Mouse (Mus musculus) stomach, postnatal 0 days (tissue): ENCODE data around the gene Klrg2. TPM values are rescaled to one million over a fixed set of nuclear protein-coding genes. Genes with fewer than 3 reads are reported as not detected.

Experiments
- ATAC-seq: fragments of 200-750 bp; cut with Nextera tagmentation; 2 replicates; pipeline ENCODE4 v1.8.0; 2017; ENCODE audit not compliant: low FRiP score, low TSS enrichment
- DNase-seq: peaks from one replicate; pipeline ENCODE4 v3.0.0-alpha.2; 2016; ENCODE audit warnings: low spot score
- H3K27ac ChIP-seq: fragments of 300-500 bp; sonication (generic); replicated peaks from 2 replicates; pipeline ENCODE4 v1.5.1; 2014; ENCODE audit warnings: mild to moderate bottlenecking, control low read depth
- H3K27me3 ChIP-seq: fragments of 300-500 bp; sonication (generic); 2 replicates; pipeline ENCODE4 v1.6.1; 2014; ENCODE audit warnings: low read length; ENCODE audit not compliant: control insufficient read depth, insufficient read depth
- H3K36me3 ChIP-seq: fragments of 300-500 bp; sonication (generic); 2 replicates; pipeline ENCODE4 v1.6.1; 2014; ENCODE audit warnings: low read length, mixed read lengths; ENCODE audit not compliant: control insufficient read depth, insufficient read depth
- H3K4me1 ChIP-seq: fragments of 300-500 bp; sonication (generic); replicated peaks from 2 replicates; pipeline ENCODE4 v1.6.1; 2014; ENCODE audit warnings: antibody characterized with exemption; ENCODE audit not compliant: control insufficient read depth, insufficient read depth
- H3K4me2 ChIP-seq: fragments of 300-500 bp; sonication (generic); replicated peaks from 2 replicates; pipeline ENCODE4 v1.6.1; 2014; ENCODE audit warnings: low read depth, mild to moderate bottlenecking, control low read depth, moderate library complexity
- H3K4me3 ChIP-seq: fragments of 300-500 bp; sonication (generic); 2 replicates; pipeline ENCODE4 v1.5.1; 2014; ENCODE audit warnings: low read depth, low read length, control low read depth
- H3K9ac ChIP-seq: fragments of 300-500 bp; sonication (generic); 2 replicates; pipeline ENCODE4 v1.6.1; 2014; ENCODE audit warnings: mild to moderate bottlenecking, low read length, control low read depth, mixed read lengths
- H3K9me3 ChIP-seq: fragments of 300-500 bp; sonication (generic); 2 replicates; pipeline ENCODE4 v1.6.1; 2016; ENCODE audit warnings: low read length; ENCODE audit not compliant: control insufficient read depth
- CTCF ChIP-seq: IDR thresholded peaks from 2 replicates; pipeline ENCODE4 v1.5.1; 2016; ENCODE audit warnings: antibody characterized with exemption, low read depth, mild to moderate bottlenecking, moderate library complexity
- EP300 ChIP-seq: optimal IDR thresholded peaks from 2 replicates; pipeline ENCODE3; 2016; ENCODE audit warnings: antibody characterized with exemption
- WGBS: fragments of 180-500 bp; shearing (Covaris S2); extraction: QIAGEN DNeasy Blood & Tissue Kit; methylation state at CpG from one replicate; pipeline ENCODE4 v1.1.7; 2014; 5-methylcytosine and 5-hydroxymethylcytosine counted together
- polyA plus RNA-seq: library from polyadenylated mRNA; unstranded; fragments of >200 nt; fragmentation: Nextera tagmentation; extraction: Ambion mirVana; gene quantifications from 2 replicates; pipeline ENCODE4 v1.2.1, GENCODE M21; 2015

The Klrg2 gene
- polyA plus RNA-seq, 1 experiment from 2014 or later, result 4.5 TPM

- peaks cover 8% of the 10 kb centered on the region for H3K36me3 ChIP-seq
- no peak overlapping the region for H3K9ac ChIP-seq
- no peaks in the 10 kb centered on the region for H3K27me3 ChIP-seq
- DNase-seq, result no peak
- peak; percentile 49 for TF ChIP-seq CTCF
- no peak for TF ChIP-seq EP300
- no peak overlapping the region for H3K4me2 ChIP-seq
- no peak overlapping the region for H3K27ac ChIP-seq
- ATAC-seq, result no peak
- no peaks in the 10 kb centered on the region for H3K9me3 ChIP-seq
- 82% methylated on average over 4 of the region's 4 CpGs for WGBS
- H3K4me1 ChIP-seq, result no peaks in the 10 kb centered on the region
- no peak overlapping the region for H3K4me3 ChIP-seq
Observed at GRCm38 (mm10) chr6:38597481-38597880, 39.6 kb downstream of the Klrg2 start.

DNA sequence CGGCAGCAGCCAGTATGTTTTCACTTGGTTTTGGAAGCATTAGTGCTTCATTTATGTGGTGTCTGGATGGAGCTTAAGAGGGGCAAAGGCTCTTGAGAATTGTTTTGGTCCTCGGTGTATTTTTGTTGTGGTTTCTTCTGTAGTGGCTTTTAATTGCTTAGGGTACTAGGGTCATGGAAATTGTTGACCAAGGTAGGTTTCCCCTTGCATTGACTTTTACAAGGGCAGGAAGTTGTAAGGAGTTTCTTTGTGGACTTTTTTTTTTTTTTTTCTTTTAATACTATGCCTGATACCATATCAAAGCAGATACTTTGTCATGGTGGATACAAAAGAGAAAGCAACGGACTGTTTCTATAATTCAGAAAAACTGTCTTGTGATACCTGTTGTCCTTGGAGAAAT is 55.3 kb downstream of the Klrg2 start:
- Histone ChIP-seq H3K9ac (no peak overlapping the region), H3K4me2 (no peak overlapping the region), H3K4me1 (no peaks in the 10 kb centered on the region), H3K27me3 (no peaks in the 10 kb centered on the region), H3K27ac (no peak overlapping the region), H3K36me3 (peaks cover 10% of the 10 kb centered on the region), H3K9me3 (no peaks in the 10 kb centered on the region), H3K4me3 (no peak overlapping the region)
- DNase-seq, result no peak
- no peak for TF ChIP-seq EP300
- no peak for TF ChIP-seq CTCF
- ATAC-seq, result no peak
- 89% methylated on average over 3 of the region's 3 CpGs for WGBS

GRCm38 (mm10) chr6:38580112-38580857 is 56.8 kb downstream of the Klrg2 start:
- H3K27ac ChIP-seq, result no peak overlapping the region
- H3K4me1 ChIP-seq, result no peaks in the 10 kb centered on the region
- H3K4me3 ChIP-seq, result no peak overlapping the region
- no peak overlapping the region for H3K4me2 ChIP-seq
- ATAC-seq, result no peak
- H3K9ac ChIP-seq, result no peak overlapping the region
- TF ChIP-seq EP300, result no peak
- no peak for TF ChIP-seq CTCF
- no peak for DNase-seq
- H3K36me3 ChIP-seq, result peaks cover 5% of the 10 kb centered on the region; the same call in 1 of the 2 replicates
- no peaks in the 10 kb centered on the region for H3K9me3 ChIP-seq
- WGBS, result 90% methylated on average over 3 of the region's 3 CpGs
- no peaks in the 10 kb centered on the region for H3K27me3 ChIP-seq

GRCm38 (mm10) chr6:38576096-38576495 is 60.9 kb downstream of the Klrg2 start:
- 76% methylated on average over 2 of the region's 2 CpGs for WGBS
- no peaks in the 10 kb centered on the region for H3K9me3 ChIP-seq
- TF ChIP-seq EP300 (no peak), CTCF (no peak)
- peaks cover 16% of the 10 kb centered on the region for H3K36me3 ChIP-seq
- no peaks in the 10 kb centered on the region for H3K4me1 ChIP-seq
- ATAC-seq (no peak), DNase-seq (no peak)
- H3K27ac ChIP-seq, result no peak overlapping the region
- H3K4me2 ChIP-seq, result no peak overlapping the region
- no peak overlapping the region for H3K4me3 ChIP-seq
- H3K9ac ChIP-seq, result no peak overlapping the region
- H3K27me3 ChIP-seq, result no peaks in the 10 kb centered on the region

Other genes with a start within 250 kb of the Klrg2 start
- gene Ubn2, start 203.3 kb downstream of the Klrg2 start, polyA plus RNA-seq, result 5.3 and 6.7 TPM in 2 replicates
- gene Fmc1, start 103.7 kb downstream of the Klrg2 start, polyA plus RNA-seq, result 157 and 166 TPM in 2 replicates
- 19.2 and 24.2 TPM in 2 replicates for gene Luc7l2, start 85.9 kb downstream of the Klrg2 start, polyA plus RNA-seq
- gene Clec2l, start 25.8 kb upstream of the Klrg2 start, polyA plus RNA-seq, result 0.55 and 1.7 TPM in 2 replicates
- gene Tbxas1, start 238.2 kb upstream of the Klrg2 start, polyA plus RNA-seq, result 1.9 and 2.0 TPM in 2 replicates
- gene Hipk2, start 238.9 kb upstream of the Klrg2 start, polyA plus RNA-seq, result 13.7 and 13.9 TPM in 2 replicates